Mouse (Mus musculus): ENCODE measurements around the gene Egfl7.

Gene Egfl7

GRCm38 (mm10) chr2:26566221-26566620 is 13.6 kb upstream of the Egfl7 start:
- DNase-seq (ENCODE audit: extremely low spot score, low read depth, low spot score) = no peak

- no peak for DNase-seq (ENCODE audit: extremely low spot score, low read depth, low spot score)
These were observed 9.8 kb upstream of the Egfl7 start for GRCm38 (mm10) chr2:26570034-26570433.

- no peak for DNase-seq (ENCODE audit: extremely low spot score, low read depth, low spot score)
These were observed 8.4 kb upstream of the Egfl7 start for GRCm38 (mm10) chr2:26571400-26571799.

- DNase-seq (ENCODE audit: extremely low spot score, low read depth, low spot score) = no peak
These were observed 8.0 kb upstream of the Egfl7 start for GRCm38 (mm10) chr2:26571826-26572225.

GRCm38 (mm10) chr2:26573396-26573795 is 6.4 kb upstream of the Egfl7 start:
- no peak for DNase-seq (ENCODE audit: extremely low spot score, low read depth, low spot score)

GRCm38 (mm10) chr2:26573807-26574206 is 6.0 kb upstream of the Egfl7 start:
- DNase-seq (ENCODE audit: extremely low spot score, low read depth, low spot score) = no peak

- DNase-seq (ENCODE audit: extremely low spot score, low read depth, low spot score) = no peak
These were observed 5.0 kb upstream of the Egfl7 start for GRCm38 (mm10) chr2:26574862-26575261.

- DNase-seq (ENCODE audit: extremely low spot score, low read depth, low spot score) = no peak
These were observed 4.4 kb upstream of the Egfl7 start for GRCm38 (mm10) chr2:26575378-26575777.

GRCm38 (mm10) chr2:26575865-26576264 is 3.9 kb upstream of the Egfl7 start:
- no peak for DNase-seq (ENCODE audit: extremely low spot score, low read depth, low spot score)

- DNase-seq (ENCODE audit: extremely low spot score, low read depth, low spot score) = no peak
These were observed 3.4 kb upstream of the Egfl7 start for GRCm38 (mm10) chr2:26576462-26576861.

GRCm38 (mm10) chr2:26578369-26578768 is 1.4 kb upstream of the Egfl7 start:
- no peak for DNase-seq (ENCODE audit: extremely low spot score, low read depth, low spot score)

GRCm38 (mm10) chr2:26580751-26581150 is 937 bp downstream of the Egfl7 start:
- DNase-seq (ENCODE audit: extremely low spot score, low read depth, low spot score) = no peak

GRCm38 (mm10) chr2:26582203-26582602 is 2.4 kb downstream of the Egfl7 start:
- no peak for DNase-seq (ENCODE audit: extremely low spot score, low read depth, low spot score)

GRCm38 (mm10) chr2:26582741-26583140 is 2.9 kb downstream of the Egfl7 start:
- DNase-seq (ENCODE audit: extremely low spot score, low read depth, low spot score) = no peak

- no peak for DNase-seq (ENCODE audit: extremely low spot score, low read depth, low spot score)
These were observed 3.8 kb downstream of the Egfl7 start for GRCm38 (mm10) chr2:26583640-26584039.

GRCm38 (mm10) chr2:26585713-26586112 is 5.9 kb downstream of the Egfl7 start:
- DNase-seq (ENCODE audit: extremely low spot score, low read depth, low spot score) = no peak

GRCm38 (mm10) chr2:26586294-26587043 is 6.7 kb downstream of the Egfl7 start, which contains the start of gene Gm20532:
Gene Gm20532 (plus strand): TSS chr2:26586639.
- DNase-seq (ENCODE audit: extremely low spot score, low read depth, low spot score) = no peak

GRCm38 (mm10) chr2:26587044-26587405 is 7.2 kb downstream of the Egfl7 start:
- no peak for DNase-seq (ENCODE audit: extremely low spot score, low read depth, low spot score)

GRCm38 (mm10) chr2:26588573-26588972 is 8.8 kb downstream of the Egfl7 start:
- DNase-seq (ENCODE audit: extremely low spot score, low read depth, low spot score) = no peak

GRCm38 (mm10) chr2:26589284-26589683 is 9.5 kb downstream of the Egfl7 start:
- no peak for DNase-seq (ENCODE audit: extremely low spot score, low read depth, low spot score)

GRCm38 (mm10) chr2:26590282-26590681 is 10.5 kb downstream of the Egfl7 start:
- DNase-seq (ENCODE audit: extremely low spot score, low read depth, low spot score) = no peak

- no peak for DNase-seq (ENCODE audit: extremely low spot score, low read depth, low spot score)
These were observed 11.1 kb downstream of the Egfl7 start for GRCm38 (mm10) chr2:26590962-26591361.

GRCm38 (mm10) chr2:26591416-26591815 is 11.6 kb downstream of the Egfl7 start:
- DNase-seq (ENCODE audit: extremely low spot score, low read depth, low spot score) = no peak

Data from hindlimb bud, embryonic 11.5 days (tissue).